Mouse (Mus musculus) urinary bladder, postnatal 4 days (tissue): ENCODE data around the gene Efhd2.

ENCODE experiments used
- DNase-seq, 2 experiments: peaks; one replicate each; pipeline ENCODE4 v3.0.0; 2021 to 2022; ENCODE audit warnings: low spot score in 2 of 2

Gene Efhd2

DNA sequence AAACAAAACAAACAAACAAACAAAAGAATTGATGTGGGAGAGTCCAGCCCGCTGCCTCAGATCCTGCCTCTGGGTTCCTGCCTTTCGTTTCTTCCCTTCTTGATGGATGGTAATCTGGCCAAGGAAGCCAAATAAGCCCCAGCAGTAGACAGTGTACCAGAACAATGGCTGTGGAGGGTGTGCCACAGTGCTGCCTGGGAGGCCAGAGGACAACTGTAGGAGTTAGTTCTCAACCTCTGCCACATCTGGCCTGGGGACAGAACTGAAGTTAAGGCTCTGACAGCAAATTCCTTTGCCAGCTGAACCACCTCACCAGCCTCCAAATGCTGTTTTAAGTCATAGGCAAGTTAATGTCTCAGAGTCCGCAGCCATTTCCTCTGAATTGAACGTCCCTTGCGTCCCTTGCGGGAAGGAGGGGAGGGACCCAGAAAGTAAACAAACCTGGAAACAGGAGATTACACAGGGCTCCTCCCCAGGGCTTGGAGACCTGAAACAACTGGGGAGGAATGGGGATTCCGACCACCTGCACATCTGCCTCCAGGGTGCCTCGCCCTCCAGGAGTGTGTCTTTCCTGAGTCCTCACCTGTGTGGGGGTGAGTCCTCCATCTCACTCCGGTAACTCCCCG is 6.7 kb upstream of the Efhd2 start:
- no peak for DNase-seq

DNA sequence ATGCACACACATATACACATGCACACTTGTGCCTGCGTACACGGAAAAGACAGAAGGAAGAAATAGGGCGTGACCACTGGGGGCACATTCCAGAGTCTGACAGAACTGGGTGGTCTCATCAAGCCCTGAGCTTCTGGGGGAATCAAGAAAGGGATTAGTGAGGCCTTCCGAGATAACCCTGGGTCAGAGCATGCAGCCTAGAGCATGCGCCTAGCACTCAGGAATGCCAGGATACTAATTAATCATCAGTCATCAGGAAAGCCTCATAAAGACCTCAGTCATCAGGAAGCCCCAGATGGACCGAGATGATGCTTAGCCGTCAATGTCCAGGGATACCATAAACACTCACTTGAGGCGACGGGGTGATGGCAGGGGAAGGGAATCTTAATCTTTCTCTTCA is 5.2 kb upstream of the Efhd2 start:
- DNase-seq: no peak

- no peak for DNase-seq
Observed at GRCm38 (mm10) chr4:141879074-141879473, 4.4 kb upstream of the Efhd2 start.

DNA sequence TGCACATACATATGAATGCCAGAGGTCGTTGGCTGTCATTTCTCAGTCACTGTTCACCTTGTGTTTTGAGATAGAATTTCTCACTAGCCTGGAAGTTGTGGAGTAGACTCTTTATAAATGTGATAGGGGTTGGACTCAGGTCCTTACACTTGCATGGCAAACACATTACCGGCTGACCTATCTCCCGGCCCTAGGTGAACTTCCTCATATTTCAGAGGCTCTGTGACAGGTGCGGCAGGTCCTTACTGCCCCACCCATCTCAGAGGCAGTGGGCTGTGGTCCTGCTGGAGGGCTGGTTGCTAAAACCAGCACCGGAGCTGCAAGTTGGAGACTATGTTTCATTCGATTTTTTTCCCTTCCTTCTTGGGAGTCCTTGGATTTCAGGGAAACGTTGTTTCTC is 3.9 kb upstream of the Efhd2 start:
- no peak for DNase-seq

DNA sequence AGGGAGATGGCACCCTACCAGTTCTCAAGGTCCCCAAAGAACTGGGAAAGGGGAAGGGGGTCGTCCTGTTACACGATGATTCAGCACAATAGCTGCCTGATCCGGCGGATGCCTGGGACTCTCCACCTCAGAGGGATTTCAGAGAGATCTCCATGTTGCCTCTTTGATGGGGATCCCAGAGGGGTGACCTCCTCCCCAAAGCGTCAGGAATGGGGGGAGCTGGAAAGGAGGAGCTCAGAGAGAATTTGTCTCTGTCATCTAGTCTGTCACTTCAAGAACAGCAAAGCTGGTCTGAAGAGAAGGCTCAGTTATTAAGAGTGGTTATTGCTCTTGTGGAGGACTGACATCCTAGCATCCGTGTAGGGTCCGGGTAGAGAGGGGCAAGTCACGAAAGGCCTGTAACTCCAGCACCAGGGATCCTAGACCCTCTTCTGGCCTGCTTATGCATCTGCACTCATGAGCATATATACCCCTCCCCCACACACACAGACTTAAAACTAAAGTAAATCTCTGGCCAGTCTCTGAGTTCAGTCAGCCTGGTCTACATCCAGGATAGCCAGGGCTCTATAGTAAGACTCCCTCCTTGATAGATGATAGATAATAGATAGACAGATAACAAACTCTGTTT is 875 bp upstream of the Efhd2 start:
- no peak for DNase-seq

GRCm38 (mm10) chr4:141874111-141874600 is 564 bp downstream of the Efhd2 start:
- no peak for DNase-seq

GRCm38 (mm10) chr4:141872977-141873376 is 1.7 kb downstream of the Efhd2 start:
- no peak for DNase-seq

- DNase-seq: no peak
Observed at GRCm38 (mm10) chr4:141871909-141872308, 2.8 kb downstream of the Efhd2 start.

DNA sequence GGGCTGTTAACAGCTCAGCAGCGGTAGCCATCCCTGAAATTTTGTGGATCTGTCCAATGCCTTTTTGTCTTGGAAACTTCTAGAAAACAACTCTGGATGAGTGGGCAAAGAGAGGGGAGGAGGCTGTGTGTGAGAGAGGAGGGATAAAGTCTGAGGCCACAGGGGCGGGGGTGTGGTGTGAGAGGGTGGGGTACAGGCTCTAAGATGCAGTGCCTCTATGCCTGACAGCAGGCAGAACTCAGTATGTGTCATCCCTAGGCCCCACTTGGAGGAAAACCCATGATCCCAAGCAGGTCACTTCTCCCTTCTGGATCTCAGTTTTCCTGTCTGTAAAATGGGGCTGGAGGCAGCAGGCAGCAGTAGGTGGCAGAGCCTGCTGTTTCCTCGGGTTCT is 3.4 kb downstream of the Efhd2 start:
- DNase-seq: no peak

GRCm38 (mm10) chr4:141870666-141871332 is 3.9 kb downstream of the Efhd2 start:
- DNase-seq: no peak

- DNase-seq: no peak
Observed at GRCm38 (mm10) chr4:141869436-141870215, 5.1 kb downstream of the Efhd2 start.

GRCm38 (mm10) chr4:141868051-141868450 is 6.7 kb downstream of the Efhd2 start:
- no peak for DNase-seq

DNA sequence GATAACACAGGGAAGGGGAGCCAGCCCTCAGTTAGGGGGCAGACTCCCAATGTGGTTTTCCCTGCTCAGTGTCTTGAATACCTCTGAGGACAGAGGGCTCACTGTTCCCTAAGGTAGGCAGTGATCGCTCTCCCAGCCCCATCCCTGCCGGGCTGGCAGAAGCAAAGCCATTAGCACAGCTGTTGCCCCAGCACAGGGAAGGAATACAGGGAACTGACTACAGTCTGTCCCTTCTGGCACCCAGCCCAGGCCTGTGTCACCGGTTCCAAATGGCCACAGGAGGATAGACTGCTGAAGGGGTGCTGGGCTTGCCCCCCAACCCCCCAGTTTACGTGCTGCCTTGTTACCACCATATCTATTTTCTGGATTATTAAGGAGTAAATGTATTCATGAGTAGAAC is 7.2 kb downstream of the Efhd2 start:
- peak in 1 of 2 experiments; percentile 48 for DNase-seq

- peak in 1 of 2 experiments; percentile 53 for DNase-seq
Observed at GRCm38 (mm10) chr4:141866933-141867490, 7.7 kb downstream of the Efhd2 start.

- DNase-seq: no peak
Observed at GRCm38 (mm10) chr4:141865600-141865999, 9.1 kb downstream of the Efhd2 start.

- DNase-seq: no peak
Observed at GRCm38 (mm10) chr4:141865006-141865405, 9.7 kb downstream of the Efhd2 start.

DNA sequence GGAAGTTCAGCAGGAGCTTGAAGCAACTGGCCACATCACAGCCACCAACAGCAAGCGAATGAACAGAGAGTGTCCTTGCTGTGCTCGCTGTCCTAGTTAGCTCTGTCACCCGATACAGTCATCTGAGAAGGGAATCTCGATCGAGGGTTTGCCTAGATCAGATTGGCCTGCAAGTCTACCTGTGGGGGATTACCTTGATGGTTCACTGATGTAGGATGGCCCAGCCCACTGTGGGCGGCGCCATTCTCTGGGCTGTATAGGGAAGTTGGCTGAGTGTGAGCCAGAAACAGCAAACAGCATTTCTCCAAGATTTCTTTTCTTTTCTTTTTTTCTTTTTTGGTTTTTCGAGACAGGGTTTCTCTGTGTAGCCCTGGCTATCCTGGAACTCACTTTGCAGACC is 10.2 kb downstream of the Efhd2 start:
- no peak for DNase-seq

GRCm38 (mm10) chr4:141863726-141864280 is 10.9 kb downstream of the Efhd2 start:
- no peak for DNase-seq

GRCm38 (mm10) chr4:141862867-141863266 is 11.9 kb downstream of the Efhd2 start:
- DNase-seq: no peak

DNA sequence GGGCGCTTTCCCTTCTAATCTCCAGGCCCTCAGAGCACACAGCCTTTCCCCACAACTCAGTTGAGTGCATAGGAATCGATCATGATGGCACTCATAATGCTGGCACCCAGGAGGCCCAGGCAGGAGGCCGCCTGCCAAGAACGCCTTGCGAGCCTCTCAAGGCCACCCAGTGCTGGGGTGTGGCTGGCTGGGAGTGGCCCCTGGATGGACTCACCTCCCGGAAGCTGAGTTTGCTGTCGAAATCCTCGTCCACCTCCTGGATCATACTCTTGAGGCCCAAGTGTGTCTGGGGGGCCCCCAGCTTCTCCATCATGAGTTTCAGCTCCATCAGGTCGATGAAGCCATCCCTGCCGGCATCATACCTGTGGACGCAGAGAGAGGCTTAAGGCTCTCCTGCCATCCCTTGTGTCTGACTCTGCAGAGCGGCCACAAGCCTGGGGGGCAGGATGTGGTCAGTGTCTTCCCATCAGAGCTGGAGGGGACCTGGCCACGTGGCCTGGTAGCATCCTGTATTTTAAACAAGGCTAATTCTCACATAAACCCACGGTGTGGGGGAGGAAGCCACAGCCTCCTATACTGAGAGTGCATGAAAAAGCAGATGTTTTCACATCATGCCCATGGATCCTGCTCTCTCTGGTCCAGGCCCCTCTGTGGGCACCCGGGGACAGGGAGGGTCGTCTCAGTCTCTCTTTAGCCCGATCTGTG is 13.0 kb downstream of the Efhd2 start:
- DNase-seq: no peak

GRCm38 (mm10) chr4:141860246-141860841 is 14.4 kb downstream of the Efhd2 start:
- DNase-seq: no peak
